Mouse (Mus musculus) erythroblast, embryonic 14.5 days (primary cell): ENCODE measurements at regions not wholly inside any gene's neighbourhood (a gene's known extent, or its start where the extent isn't known, plus 50 kb on each side); places are given as distances from the start of the nearest gene placed in this dataset.

Experiments
- GATA1 ChIP-seq: IDR thresholded peaks from 2 replicates; pipeline ENCODE4 v1.6.1; 2012; ENCODE audit warnings: low read length, inconsistent platforms, mixed read lengths
- TAL1 ChIP-seq: IDR thresholded peaks from 3 replicates; pipeline ENCODE4 v1.6.1; 2012; ENCODE audit warnings: low read length, inconsistent platforms, mixed read lengths

GRCm38 (mm10) chr6:41121641-41122040 lies 86.3 kb upstream of the 2210010C04Rik start:
- TF ChIP-seq TAL1 (no peak), GATA1 (no peak)
